Mouse (Mus musculus): ENCODE measurements around the gene Phgdh. TPM values are rescaled to one million over a fixed set of nuclear protein-coding genes. Genes with fewer than 3 reads are reported as not detected.

Gene Phgdh
- polyA plus RNA-seq, 1 experiment from 2014 or later: 329 TPM

DNA sequence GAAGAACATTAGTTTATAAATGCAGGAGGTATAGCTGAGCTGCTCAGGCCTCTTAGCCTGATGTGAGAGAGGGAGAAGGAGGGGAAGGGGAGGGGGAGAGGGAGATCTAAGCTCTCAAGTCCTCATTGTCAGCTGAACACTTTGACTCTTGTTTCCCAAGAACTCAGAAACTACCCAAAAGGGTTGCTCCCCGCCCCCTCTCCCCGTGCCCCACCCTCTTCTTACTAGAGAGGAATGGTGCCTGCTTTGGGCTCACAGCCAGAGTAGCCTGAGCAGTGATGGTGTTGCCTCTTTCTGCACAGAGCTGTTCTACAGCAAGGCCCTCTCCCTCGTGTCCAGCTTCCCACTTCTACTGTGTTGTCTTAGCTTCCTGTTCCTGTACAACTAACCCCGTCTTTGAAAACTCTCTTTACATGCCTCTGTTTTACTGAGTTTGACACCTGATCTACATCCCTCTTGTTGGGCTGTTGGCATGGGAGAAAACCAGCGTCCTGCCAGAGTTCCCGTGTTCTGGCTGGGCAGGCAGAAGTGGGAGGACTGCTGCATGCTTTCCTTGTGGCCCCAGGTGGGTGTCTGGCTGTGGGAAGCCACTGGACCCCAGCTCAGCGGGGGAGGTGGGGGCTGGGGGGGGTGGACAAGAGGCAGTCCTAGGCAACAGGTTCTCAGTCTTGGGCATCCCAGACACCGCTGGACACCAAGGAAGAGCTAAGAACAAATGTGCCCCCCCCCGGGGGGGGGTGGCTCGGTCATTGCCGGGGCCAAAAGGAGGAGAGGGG is 66.0 kb downstream of the Phgdh start:
- H3K27me3 ChIP-seq (ENCODE audit: control insufficient read depth, insufficient read depth, low read length): no peaks in the 10 kb centered on the region
- ATAC-seq (ENCODE audit: insufficient number of reproducible peaks, low FRiP score, low TSS enrichment, low read depth) (no peak), DNase-seq (ENCODE audit: low spot score) (no peak)
- no peaks in the 10 kb centered on the region for H3K36me3 ChIP-seq (ENCODE audit: control insufficient read depth, insufficient read depth, low read length)
- H3K4me3 ChIP-seq (ENCODE audit: low read depth, low read length): no peak overlapping the region
- H3K27ac ChIP-seq (replicated peaks; ENCODE audit: low read depth, low read length): no peak overlapping the region
- 71% methylated on average over 11 of the region's 11 CpGs for WGBS
- no peak overlapping the region for H3K9ac ChIP-seq (ENCODE audit: low read length)
- no peaks in the 10 kb centered on the region; the same call in 1 of the 2 replicates for H3K4me1 ChIP-seq (ENCODE audit: control insufficient read depth, insufficient read depth, low read length)
- no peaks in the 10 kb centered on the region for H3K9me3 ChIP-seq (ENCODE audit: control insufficient read depth, low read length)
- no peak overlapping the region for H3K4me2 ChIP-seq (ENCODE audit: low read depth, severe bottlenecking)

DNA sequence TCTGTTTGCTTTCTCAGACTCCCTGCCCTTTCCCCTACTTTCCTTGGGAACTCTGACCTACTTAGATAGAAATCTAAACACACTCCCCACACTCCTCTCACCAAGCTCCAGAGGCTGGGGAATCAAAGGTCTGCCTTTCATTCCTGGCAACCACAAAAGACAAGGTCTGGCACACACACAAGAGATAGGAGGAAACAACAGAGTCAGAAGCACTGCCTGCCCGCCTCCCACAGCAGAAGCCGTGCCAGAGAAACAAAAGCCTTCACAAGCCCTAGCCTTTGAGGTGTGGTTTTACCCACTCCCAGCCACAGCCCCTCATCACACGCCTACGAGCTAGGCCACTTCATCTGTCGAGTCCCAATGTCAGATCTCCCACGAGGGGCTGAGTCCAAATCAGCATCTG is 72.5 kb downstream of the Phgdh start:
- Histone ChIP-seq H3K4me1 (ENCODE audit: control insufficient read depth, insufficient read depth, low read length) (no peaks in the 10 kb centered on the region), H3K9ac (ENCODE audit: low read length) (no peak overlapping the region), H3K27me3 (ENCODE audit: control insufficient read depth, insufficient read depth, low read length) (no peaks in the 10 kb centered on the region), H3K36me3 (ENCODE audit: control insufficient read depth, insufficient read depth, low read length) (no peaks in the 10 kb centered on the region), H3K27ac (replicated peaks; ENCODE audit: low read depth, low read length) (no peak overlapping the region), H3K4me3 (ENCODE audit: low read depth, low read length) (no peak overlapping the region), H3K9me3 (ENCODE audit: control insufficient read depth, low read length) (no peaks in the 10 kb centered on the region), H3K4me2 (ENCODE audit: low read depth, severe bottlenecking) (no peak overlapping the region)
- no peak for ATAC-seq (ENCODE audit: insufficient number of reproducible peaks, low FRiP score, low TSS enrichment, low read depth)
- no peak for DNase-seq (ENCODE audit: low spot score)
- WGBS: 43% methylated on average over 6 of the region's 6 CpGs

Other genes starting within 250 kb of the Phgdh start
- not detected in 2 replicates for gene Adam30, start 179.4 kb downstream of the Phgdh start, polyA plus RNA-seq (2014; fragmentation: Nextera tagmentation; extraction: Ambion mirVana)
- gene Reg4, start 117.8 kb downstream of the Phgdh start, polyA plus RNA-seq (2014; fragmentation: Nextera tagmentation; extraction: Ambion mirVana): not detected in 2 replicates
- 1.1 and 1.4 TPM in 2 replicates for gene Hmgcs2, start 59.6 kb downstream of the Phgdh start, polyA plus RNA-seq (2014; fragmentation: Nextera tagmentation; extraction: Ambion mirVana)
- gene Zfp697, start 42.5 kb upstream of the Phgdh start, polyA plus RNA-seq (2014; fragmentation: Nextera tagmentation; extraction: Ambion mirVana): 10.4 and 11.0 TPM in 2 replicates
- not detected in 2 replicates for gene Gm4450, start 117.1 kb upstream of the Phgdh start, polyA plus RNA-seq (2014; fragmentation: Nextera tagmentation; extraction: Ambion mirVana)
- not detected in 2 replicates for gene Hsd3b4, start 170.5 kb upstream of the Phgdh start, polyA plus RNA-seq (2014; fragmentation: Nextera tagmentation; extraction: Ambion mirVana)
- gene Gm10681, start 248.8 kb upstream of the Phgdh start, polyA plus RNA-seq (2014; fragmentation: Nextera tagmentation; extraction: Ambion mirVana): not detected in 2 replicates